Mouse (Mus musculus) kidney, postnatal 25 days (tissue): ENCODE data around the gene Nfyb.
A peak's percentile ranks its signal among the peaks of the same experiment; 100 is the strongest.

Experiments
- DNase-seq, 2 experiments: peaks; one replicate each; pipeline ENCODE4 v3.0.0; 2021; ENCODE audit warnings: mixed read lengths in 2 of 2

Gene Nfyb

DNA sequence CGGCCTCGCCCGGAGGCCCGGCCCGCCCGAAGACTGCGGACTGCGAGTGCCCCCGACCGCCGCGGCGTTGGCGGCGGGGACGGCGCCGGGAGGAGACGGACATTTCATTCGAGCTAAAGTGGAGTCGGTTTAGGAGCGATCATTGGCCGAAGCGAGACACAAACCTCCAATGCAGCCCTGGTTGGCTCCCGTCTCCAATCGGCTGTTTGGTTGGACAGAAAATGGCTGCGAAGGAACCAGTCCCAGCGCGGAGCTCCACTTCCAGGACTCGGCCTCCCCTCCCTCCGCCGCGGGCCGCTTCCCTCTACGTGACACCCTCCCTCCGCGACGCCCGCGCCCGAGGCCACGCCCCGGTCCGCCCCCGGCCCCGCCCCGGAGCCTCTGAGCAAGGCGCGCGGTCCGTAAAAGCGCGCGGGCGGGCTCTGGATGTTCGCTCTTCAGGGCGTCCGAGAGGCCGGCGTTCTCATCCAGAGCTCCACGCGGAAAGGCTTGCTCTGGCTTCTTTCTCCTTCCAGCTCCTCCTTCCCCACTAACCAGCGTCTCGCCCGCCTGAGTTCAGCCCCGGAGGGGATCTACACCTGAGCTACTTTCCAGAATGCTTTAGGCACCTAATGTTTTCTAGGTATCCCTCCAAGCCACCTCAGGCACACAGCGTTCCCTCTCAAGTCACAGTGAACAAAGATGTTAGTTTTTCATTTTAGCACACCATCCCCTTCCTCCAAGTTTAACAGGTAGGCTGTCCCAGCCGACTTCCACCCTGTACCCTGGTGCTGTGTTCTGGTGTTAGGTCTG is at the start of gene Nfyb:
TSS of gene Nfyb (minus strand) at position 305 of the 792 bp plus-strand sequence.
- peak; percentile 96 to 99 for DNase-seq

GRCm38 (mm10) chr10:82811855-82812431 is 48.0 kb upstream of the Nfyb start:
- DNase-seq: peak; percentile 76 to 85

DNA sequence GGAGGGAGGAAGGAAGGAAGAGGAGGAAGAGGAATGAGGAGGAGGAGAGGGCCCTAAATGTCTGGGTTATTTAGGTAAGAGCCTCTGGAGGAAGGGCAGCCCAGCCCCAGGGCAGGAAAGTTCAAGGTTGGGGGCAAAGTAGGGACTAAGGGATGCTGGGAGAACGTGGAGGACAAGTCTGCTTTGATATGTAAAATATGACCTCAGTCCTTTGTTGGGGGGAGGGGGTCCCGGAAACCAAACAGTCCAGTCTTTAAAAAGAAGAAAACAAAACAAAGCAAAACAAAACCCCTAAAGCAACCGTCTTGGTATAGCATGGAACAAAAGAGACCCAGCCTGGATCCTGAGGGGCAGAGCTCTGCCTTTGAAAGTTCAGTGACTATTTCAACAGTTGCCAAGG is 45.4 kb upstream of the Nfyb start:
- no peak for DNase-seq

DNA sequence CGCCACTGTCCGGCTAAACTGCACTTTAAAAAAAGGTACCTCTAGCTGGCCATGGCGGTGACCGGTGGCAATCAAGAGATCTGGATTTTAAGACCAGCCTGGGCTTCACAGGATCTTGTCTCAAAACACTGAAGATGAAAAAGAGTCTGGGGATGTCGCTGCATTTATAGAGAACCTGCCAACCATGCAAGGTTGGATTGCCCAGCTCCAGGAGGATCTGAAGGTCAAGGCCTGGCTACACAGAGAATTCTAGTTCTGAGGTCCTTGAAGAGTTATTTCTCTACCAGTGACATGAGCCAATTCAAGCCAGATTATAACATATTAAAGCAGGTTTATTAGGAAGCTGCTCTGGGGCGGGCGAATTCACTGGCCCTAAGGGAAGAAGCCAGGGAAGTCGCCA is 44.9 kb upstream of the Nfyb start:
- DNase-seq: no peak

DNA sequence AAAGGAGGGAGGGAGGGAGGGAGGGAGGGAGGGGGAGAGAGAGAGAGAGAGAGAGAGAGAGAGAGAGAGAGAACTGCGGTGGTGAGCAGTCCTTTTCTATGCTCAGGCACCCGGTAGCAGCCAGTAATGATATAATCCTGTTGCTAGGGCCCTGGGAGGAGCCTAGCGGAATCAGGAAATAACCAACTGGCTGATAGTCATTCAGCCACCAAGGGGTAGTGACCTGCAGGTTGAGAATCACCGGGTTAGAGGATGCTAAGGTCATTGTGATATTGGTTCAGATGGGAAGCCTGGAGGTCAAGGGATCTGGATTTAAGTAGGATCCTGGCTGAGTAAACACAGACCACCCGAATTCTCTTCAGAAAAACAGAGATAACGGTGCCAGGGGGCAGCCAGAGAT is 44.2 kb upstream of the Nfyb start:
- DNase-seq: no peak

- peak in 1 of 2 experiments; percentile 45 for DNase-seq
These were observed 43.3 kb upstream of the Nfyb start for GRCm38 (mm10) chr10:82807238-82807637.

DNA sequence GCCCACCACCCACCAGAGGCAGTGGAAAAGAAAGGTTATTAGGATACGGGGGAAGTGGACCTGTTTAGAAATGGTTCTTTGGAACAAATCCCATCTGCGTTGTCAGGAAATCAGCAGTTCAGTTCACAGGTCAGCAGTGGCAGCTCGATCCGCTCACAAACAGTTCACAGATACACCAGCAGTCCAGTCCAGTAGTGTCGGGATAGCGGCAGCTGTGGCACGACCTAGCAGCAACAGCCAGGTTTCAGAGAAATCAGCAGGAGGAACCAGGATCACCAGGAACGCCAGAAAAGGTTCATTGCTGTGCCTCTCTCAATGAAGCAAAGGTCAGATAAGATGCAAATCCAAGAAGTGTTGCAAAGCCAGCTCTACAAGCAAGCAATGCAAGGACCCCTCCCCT is 42.5 kb upstream of the Nfyb start:
- peak; percentile 31 to 56 for DNase-seq

- peak; percentile 68 to 85 for DNase-seq
These were observed 41.2 kb upstream of the Nfyb start for GRCm38 (mm10) chr10:82805111-82805510.

GRCm38 (mm10) chr10:82804396-82804795 is 40.5 kb upstream of the Nfyb start:
- DNase-seq: no peak

- DNase-seq: no peak
These were observed 36.1 kb upstream of the Nfyb start for GRCm38 (mm10) chr10:82800094-82800493.

DNA sequence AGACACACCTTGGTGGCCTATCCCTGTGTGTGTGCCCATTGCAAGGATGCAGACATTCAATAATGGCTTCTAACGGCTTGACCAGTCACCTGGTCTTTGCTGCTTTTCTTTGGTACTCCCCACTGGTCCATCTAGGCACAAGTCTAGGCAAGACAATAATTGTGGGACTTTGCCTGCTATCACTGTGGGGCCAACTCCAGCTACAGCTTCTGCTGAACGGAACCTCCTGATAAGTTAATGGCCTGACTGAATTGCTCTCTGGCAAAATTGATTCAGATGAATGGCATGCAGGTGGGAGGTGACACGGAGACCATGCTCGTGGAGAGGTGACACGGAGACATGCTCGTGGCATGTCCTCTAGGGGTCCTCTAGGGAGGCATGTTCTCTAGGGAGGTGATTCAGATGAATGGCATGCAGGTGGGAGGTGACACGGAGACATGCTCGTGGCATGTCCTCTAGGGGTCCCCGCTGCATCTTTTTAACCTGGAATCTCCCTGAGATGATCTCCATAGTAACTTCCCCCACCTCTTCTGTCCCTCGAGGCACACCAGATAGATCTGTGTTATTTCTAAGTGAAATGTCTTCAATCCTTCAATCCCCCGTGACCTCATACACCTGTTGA is 34.5 kb upstream of the Nfyb start:
- DNase-seq: no peak

DNA sequence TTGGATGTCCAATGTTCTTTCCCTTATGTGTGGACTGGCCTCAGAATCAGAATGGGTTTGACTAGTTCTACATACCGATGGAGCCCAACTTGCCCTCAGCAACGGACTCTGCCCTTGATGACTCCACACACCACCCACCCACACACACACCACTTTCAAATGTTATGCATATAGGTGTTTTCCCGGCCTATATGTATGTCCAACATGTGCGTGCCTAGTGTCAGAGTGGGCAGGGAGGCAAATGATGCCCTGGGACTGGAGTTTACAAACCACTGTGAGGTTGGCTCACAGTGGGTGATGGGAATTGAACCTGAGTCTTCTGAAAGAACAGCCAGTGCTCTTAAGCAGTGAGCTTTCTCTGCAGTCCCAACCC is 33.2 kb upstream of the Nfyb start:
- DNase-seq: no peak

GRCm38 (mm10) chr10:82796471-82797118 is 32.7 kb upstream of the Nfyb start:
- no peak for DNase-seq

GRCm38 (mm10) chr10:82795767-82796166 is 31.8 kb upstream of the Nfyb start:
- DNase-seq: no peak

GRCm38 (mm10) chr10:82795071-82795731 is 31.3 kb upstream of the Nfyb start:
- DNase-seq: peak; percentile 74 to 76

DNA sequence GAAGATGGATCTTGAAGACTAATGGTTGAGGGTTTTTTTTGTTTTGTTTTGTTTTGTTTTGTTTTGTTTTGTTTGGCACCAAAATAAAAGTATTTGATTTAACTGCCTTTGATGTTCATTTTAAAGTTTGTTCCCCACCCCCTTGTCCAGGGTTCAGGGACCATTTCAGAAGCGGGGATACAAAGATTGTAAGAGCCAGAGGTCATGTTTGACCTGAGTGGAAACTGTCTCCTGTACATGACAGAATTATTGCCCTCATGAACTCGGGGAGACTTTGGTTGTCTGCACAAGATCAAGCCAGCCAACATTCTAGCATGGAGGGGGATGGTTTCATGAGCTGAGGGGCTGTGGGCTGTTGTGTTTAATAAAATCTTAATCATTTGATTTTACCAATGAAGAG is 28.4 kb upstream of the Nfyb start:
- DNase-seq: no peak

DNA sequence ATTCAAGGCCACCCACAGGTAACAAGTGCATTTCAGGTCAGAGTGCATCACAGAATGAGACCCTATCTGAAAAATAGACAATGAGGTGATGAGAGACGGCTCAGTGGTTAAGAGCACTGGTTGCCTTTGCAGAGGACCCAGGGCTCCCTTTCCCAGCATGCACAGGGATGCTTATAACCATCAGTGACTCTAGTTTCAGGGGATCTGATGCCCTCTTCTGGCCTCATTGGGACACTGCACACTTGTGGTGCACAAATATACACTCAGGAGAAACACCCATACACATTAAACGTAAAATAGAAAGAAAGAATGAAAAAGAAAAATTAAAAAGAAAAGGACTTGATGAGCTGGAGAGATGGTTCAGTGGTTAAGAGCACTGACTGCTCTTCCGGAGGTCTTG is 27.8 kb upstream of the Nfyb start:
- no peak for DNase-seq

DNA sequence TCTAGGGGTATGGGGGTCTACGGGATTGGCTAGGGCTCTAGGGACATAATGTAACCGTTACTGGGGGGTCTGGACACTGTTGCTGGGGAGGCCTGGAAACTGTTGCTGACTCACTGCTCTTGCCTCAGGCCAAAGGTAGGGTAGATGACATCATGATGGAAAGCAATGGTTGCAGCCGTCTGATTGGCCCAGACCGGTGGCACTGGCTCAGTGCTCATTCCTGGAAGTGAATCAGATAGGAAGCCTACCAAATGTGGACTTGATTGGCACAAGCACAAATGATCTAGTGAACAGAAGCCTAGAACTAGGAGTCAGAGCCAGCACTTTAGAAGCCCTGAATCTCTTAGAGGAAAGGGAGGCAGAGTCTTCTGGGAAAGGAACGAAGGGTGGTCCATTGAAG is 26.6 kb upstream of the Nfyb start:
- no peak for DNase-seq

- no peak for DNase-seq
These were observed 25.2 kb upstream of the Nfyb start for GRCm38 (mm10) chr10:82789181-82789580.

- no peak for DNase-seq
These were observed 18.5 kb upstream of the Nfyb start for GRCm38 (mm10) chr10:82782472-82782871.

GRCm38 (mm10) chr10:82780816-82781215 is 16.9 kb upstream of the Nfyb start:
- no peak for DNase-seq

- no peak for DNase-seq
These were observed 16.4 kb upstream of the Nfyb start for GRCm38 (mm10) chr10:82780322-82780721.

DNA sequence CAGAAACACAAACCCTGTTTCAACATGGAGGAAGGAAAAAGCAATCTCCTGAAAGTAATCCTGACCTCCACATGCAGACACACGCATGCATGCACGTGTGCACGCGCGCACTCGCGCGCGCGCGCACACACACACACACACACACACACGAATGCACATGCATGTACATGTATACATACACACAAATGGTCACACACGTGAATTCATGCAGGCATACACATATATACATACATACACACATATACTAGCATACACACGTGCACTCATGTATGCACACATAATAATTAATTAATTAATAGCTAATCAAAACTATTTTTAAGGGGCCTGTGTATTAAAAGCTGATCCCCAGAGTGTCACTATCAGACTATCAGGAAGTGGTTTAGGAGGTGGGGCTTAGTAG is 15.9 kb upstream of the Nfyb start:
- DNase-seq: no peak
